Mouse (Mus musculus): ENCODE measurements around the gene Ntmt1. TPM values are rescaled to one million over a fixed set of nuclear protein-coding genes. Genes with fewer than 3 reads are reported as not detected.

Ntmt1 gene
- polyA plus RNA-seq, 1 experiment: 71.2 TPM

DNA sequence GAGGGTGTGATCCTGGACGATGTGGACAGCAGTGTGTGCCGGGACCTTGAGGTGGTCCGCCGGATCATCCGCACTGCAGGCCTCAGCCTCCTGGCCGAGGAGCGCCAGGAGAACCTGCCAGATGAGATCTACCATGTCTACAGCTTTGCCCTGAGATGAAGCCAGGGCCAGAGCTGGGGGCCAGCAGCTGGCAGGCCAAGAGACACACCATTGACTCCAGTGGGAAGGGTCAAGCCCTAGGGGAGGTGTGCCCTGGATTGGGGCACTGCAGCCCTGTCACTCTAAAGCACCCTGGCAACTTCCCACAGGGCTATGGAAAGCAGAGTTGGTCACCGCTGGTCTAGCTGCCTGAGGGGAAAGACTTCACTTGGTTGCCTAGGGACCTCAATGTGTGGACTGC is 14.8 kb downstream of the Ntmt1 start:
- Histone ChIP-seq H3K79me2 (ENCODE audit: control insufficient read depth, insufficient read depth) (peaks cover 31% of the 10 kb centered on the region), H3K36me3 (ENCODE audit: control insufficient read depth, insufficient read depth) (peaks cover 17% of the 10 kb centered on the region)
- no peak for TF ChIP-seq CEBPB (IDR thresholded peaks at IDR 0.05; ENCODE audit: insufficient read depth, poor library complexity, severe bottlenecking)

DNA sequence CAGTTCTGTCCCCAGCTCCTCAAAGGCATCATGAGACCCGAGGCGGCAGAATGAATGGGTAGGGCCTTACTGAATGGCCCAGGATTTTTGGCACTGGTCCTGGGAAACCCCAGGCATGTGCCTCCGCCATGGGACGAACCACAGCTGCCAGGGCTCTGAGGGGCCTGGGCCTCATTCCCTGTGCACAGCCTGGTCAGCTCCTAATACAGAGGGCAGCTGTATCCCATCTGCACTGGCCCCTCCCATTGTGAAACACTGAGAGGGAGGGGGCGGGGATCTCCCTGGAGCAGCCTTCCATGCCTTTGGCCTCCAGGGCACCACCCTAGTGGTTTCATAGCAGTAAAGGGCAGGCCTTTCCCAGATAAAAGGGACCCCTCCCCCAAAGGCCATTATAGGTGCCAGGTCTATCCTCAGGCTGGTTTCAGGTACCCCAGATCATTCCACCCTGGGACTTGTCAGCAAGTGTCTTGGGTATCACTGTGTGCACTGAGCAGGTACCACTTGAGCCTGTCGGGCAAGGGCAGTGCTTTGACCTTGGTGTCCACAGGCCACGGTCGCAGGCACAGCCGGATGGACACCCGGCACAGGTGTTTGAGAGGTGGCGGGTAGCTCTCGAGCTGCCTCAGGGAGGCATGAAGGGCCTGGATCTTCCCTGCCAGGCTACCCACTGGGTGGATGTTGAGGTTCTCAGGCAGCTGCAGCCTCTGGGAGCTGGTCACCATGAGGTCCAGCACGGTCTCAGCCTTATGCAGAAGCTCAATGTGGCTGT is 15.9 kb downstream of the Ntmt1 start:
- H3K79me2 ChIP-seq (ENCODE audit: control insufficient read depth, insufficient read depth): peaks cover 26% of the 10 kb centered on the region
- no peak for TF ChIP-seq CEBPB (IDR thresholded peaks at IDR 0.05; ENCODE audit: insufficient read depth, poor library complexity, severe bottlenecking)
- TF ChIP-seq MYOG (IDR thresholded peaks at IDR 0.05; ENCODE audit: control insufficient read depth in 1 of 3, insufficient read depth in 1 of 3, insufficient read length in 2 of 3, low read depth in 2 of 3): peak; percentile 67 to 95 (median 82)
- TF ChIP-seq USF1 (IDR thresholded peaks at IDR 0.05; ENCODE audit: low read depth): no peak
- TF ChIP-seq E2F4 (IDR thresholded peaks at IDR 0.05; ENCODE audit: insufficient read depth): no peak
- peak; percentile 60 for TF ChIP-seq TCF3 (IDR thresholded peaks at IDR 0.05; ENCODE audit: insufficient read length, low read depth)
- peak; percentile 54 for TF ChIP-seq TCF12 (IDR thresholded peaks at IDR 0.05; ENCODE audit: insufficient read depth, poor library complexity, severe bottlenecking)
- no peak for TF ChIP-seq MAX (IDR thresholded peaks at IDR 0.05; ENCODE audit: low read depth)
- no peak for TF ChIP-seq REST (IDR thresholded peaks at IDR 0.05; ENCODE audit: insufficient read depth, insufficient read length)
- peak; percentile 33 for TF ChIP-seq SRF (IDR thresholded peaks at IDR 0.05; ENCODE audit: control insufficient read depth, insufficient read length, low read depth)
- TF ChIP-seq POLR2A (IDR thresholded peaks at IDR 0.05; ENCODE audit: insufficient read length, low read depth): no peak
- TF ChIP-seq MYOD1 (IDR thresholded peaks at IDR 0.05; ENCODE audit: control insufficient read depth in 1 of 3, insufficient read length in 2 of 3, low read depth in 2 of 3): peak in 2 of 3 experiments; percentile 70 to 84
- TF ChIP-seq POLR2AphosphoS2 (IDR thresholded peaks at IDR 0.05; ENCODE audit: insufficient read length, low read depth): peak; percentile 77
- H3K4me3 ChIP-seq: no peak overlapping the region
- no peaks in the 10 kb centered on the region for H3K27me3 ChIP-seq (ENCODE audit: control insufficient read depth, insufficient read depth, insufficient read length)
- peak overlapping the region; percentile 5 for H3K4me2 ChIP-seq (ENCODE audit: low read depth)
- no peak overlapping the region for H3ac ChIP-seq (ENCODE audit: control insufficient read depth, insufficient read length)
- H3K36me3 ChIP-seq (ENCODE audit: control insufficient read depth, insufficient read depth): peaks cover 17% of the 10 kb centered on the region

More for the DNA sequence above, 14.8 kb downstream of the Ntmt1 start:
- H3K4me2 ChIP-seq (ENCODE audit: low read depth): no peak overlapping the region
- H3K4me3 ChIP-seq: no peak overlapping the region
- H3K27me3 ChIP-seq (ENCODE audit: control insufficient read depth, insufficient read depth, insufficient read length): no peaks in the 10 kb centered on the region
- H3ac ChIP-seq (ENCODE audit: control insufficient read depth, insufficient read length): no peak overlapping the region

DNA sequence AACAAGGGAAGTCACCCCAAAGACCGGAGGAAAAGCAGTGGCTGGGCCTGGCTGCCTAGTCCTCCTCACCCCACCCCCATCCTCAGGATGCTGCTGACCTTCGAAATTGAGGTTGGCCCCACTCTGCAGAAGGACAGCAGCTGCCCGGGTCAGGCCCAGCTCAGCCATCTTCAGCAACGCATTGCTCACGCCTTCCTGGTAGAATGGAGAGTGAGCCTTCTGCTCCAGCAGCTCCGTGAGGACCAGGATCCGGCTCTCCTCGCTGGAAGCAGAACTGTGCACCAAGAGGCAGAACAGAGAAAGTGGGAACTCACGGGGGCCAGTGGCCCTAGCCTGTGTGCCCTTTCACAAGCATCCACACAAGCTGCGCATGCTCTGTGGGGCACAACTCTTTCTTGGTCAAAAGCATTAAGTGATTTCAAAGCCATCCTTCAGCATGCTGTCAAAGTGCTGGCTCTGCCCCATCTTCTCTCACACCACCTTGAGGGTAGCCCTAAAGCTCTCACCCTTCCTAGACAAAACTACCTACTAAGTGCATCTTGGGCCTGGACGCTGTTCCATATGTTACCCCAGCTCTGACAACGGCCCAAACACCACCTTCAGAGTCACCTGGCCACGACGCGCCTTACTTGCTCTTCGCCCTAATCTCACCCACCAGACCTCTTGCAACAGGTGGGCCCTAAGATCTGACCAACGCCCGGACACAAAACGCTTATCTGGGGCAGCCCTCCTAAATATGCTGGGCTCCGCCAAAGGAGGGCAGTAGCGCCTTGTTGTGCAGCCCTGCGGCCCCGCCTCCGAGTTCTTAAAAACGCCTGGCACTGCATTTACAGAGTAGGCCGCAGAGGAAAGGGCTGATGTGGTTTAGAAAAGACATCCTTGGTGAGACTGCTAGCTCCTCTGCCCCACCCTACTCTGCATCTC is 19.5 kb downstream of the Ntmt1 start:
- peaks cover 6% of the 10 kb centered on the region for H3K36me3 ChIP-seq (ENCODE audit: control insufficient read depth, insufficient read depth)
- peaks cover 24% of the 10 kb centered on the region for H3K79me2 ChIP-seq (ENCODE audit: control insufficient read depth, insufficient read depth)
- peak overlapping the region; percentile 97 for H3K4me2 ChIP-seq (ENCODE audit: low read depth)
- H3ac ChIP-seq (ENCODE audit: control insufficient read depth, insufficient read length): peak overlapping the region; percentile 30
- TF ChIP-seq POLR2A (IDR thresholded peaks at IDR 0.05; ENCODE audit: insufficient read length, low read depth) (no peak), POLR2AphosphoS2 (IDR thresholded peaks at IDR 0.05; ENCODE audit: insufficient read length, low read depth) (peak; percentile 23), MYOG (IDR thresholded peaks at IDR 0.05; ENCODE audit: control insufficient read depth in 1 of 3, insufficient read depth in 1 of 3, insufficient read length in 2 of 3, low read depth in 2 of 3) (peak in 1 of 3 experiments; percentile 17), TCF12 (IDR thresholded peaks at IDR 0.05; ENCODE audit: insufficient read depth, poor library complexity, severe bottlenecking) (no peak), MYOD1 (IDR thresholded peaks at IDR 0.05; ENCODE audit: control insufficient read depth in 1 of 3, insufficient read length in 2 of 3, low read depth in 2 of 3) (peak in 1 of 3 experiments; percentile 12)
- H3K4me3 ChIP-seq: peak overlapping the region; percentile 95
- H3K27me3 ChIP-seq (ENCODE audit: control insufficient read depth, insufficient read depth, insufficient read length): no peaks in the 10 kb centered on the region

- H3K36me3 ChIP-seq (ENCODE audit: control insufficient read depth, insufficient read depth): peaks cover 6% of the 10 kb centered on the region
- peak overlapping the region; percentile 30 for H3ac ChIP-seq (ENCODE audit: control insufficient read depth, insufficient read length)
- TF ChIP-seq E2F4 (IDR thresholded peaks at IDR 0.05; ENCODE audit: insufficient read depth) (peak; percentile 36), POLR2A (IDR thresholded peaks at IDR 0.05; ENCODE audit: insufficient read length, low read depth) (peak; percentile 77), SRF (IDR thresholded peaks at IDR 0.05; ENCODE audit: control insufficient read depth, insufficient read length, low read depth) (no peak), MYOG (IDR thresholded peaks at IDR 0.05; ENCODE audit: control insufficient read depth in 1 of 3, insufficient read depth in 1 of 3, insufficient read length in 2 of 3, low read depth in 2 of 3) (peak in 1 of 3 experiments; percentile 23), MYOD1 (IDR thresholded peaks at IDR 0.05; ENCODE audit: control insufficient read depth in 1 of 3, insufficient read length in 2 of 3, low read depth in 2 of 3) (peak in 1 of 3 experiments; percentile 5), POLR2AphosphoS2 (IDR thresholded peaks at IDR 0.05; ENCODE audit: insufficient read length, low read depth) (peak; percentile 72)
- peak overlapping the region; percentile 97 for H3K4me2 ChIP-seq (ENCODE audit: low read depth)
- no peaks in the 10 kb centered on the region for H3K27me3 ChIP-seq (ENCODE audit: control insufficient read depth, insufficient read depth, insufficient read length)
- H3K4me3 ChIP-seq: peak overlapping the region; percentile 95
- H3K79me2 ChIP-seq (ENCODE audit: control insufficient read depth, insufficient read depth): peaks cover 24% of the 10 kb centered on the region
Observed at GRCm38 (mm10) chr2:30827749-30828475, 20.3 kb downstream of the Ntmt1 start.
